Mouse (Mus musculus) midbrain, embryonic 14.5 days (tissue): Measurements from ENCODE around the gene Syt12. TPM values are rescaled to one million over a fixed set of nuclear protein-coding genes. Genes with fewer than 3 reads are reported as not detected.

Source experiments
- ATAC-seq: fragments of 200-750 bp; cut with Nextera tagmentation; 2 replicates; pipeline ENCODE4 v1.8.0; 2017; ENCODE audit warnings: moderate number of reproducible peaks, moderate library complexity; ENCODE audit not compliant: low FRiP score, low TSS enrichment
- DNase-seq: peaks from one replicate; pipeline ENCODE4 v3.0.0-alpha.2; 2015
- H3K27ac ChIP-seq: fragments of 300-500 bp; sonication (generic); replicated peaks from 2 replicates; pipeline ENCODE4 v1.5.1; 2014; ENCODE audit warnings: mild to moderate bottlenecking, low read depth, low read length, moderate library complexity
- H3K27me3 ChIP-seq: fragments of 300-500 bp; sonication (generic); 2 replicates; pipeline ENCODE4 v1.6.1; 2014; ENCODE audit warnings: low read length, control low read depth, mixed read lengths; ENCODE audit not compliant: control insufficient read depth, insufficient read depth
- H3K36me3 ChIP-seq: fragments of 300-500 bp; sonication (generic); 2 replicates; pipeline ENCODE4 v1.6.1; 2014; ENCODE audit warnings: low read length, control low read depth; ENCODE audit not compliant: control insufficient read depth, insufficient read depth
- H3K4me1 ChIP-seq: fragments of 300-500 bp; sonication (generic); 2 replicates; pipeline ENCODE4 v1.6.1; 2014; ENCODE audit warnings: mild to moderate bottlenecking, antibody characterized with exemption, low read length, control low read depth; ENCODE audit not compliant: control insufficient read depth, insufficient read depth
- H3K4me2 ChIP-seq: fragments of 300-500 bp; sonication (generic); 2 replicates; pipeline ENCODE4 v1.6.1; 2014; ENCODE audit warnings: mild to moderate bottlenecking, low read length, moderate library complexity
- H3K4me3 ChIP-seq: fragments of 300-500 bp; sonication (generic); replicated peaks from 2 replicates; pipeline ENCODE4 v1.5.1; 2014; ENCODE audit warnings: low read depth, low read length
- H3K9ac ChIP-seq: fragments of 300-500 bp; sonication (generic); replicated peaks from 2 replicates; pipeline ENCODE4 v1.6.1; 2014; ENCODE audit warnings: mild to moderate bottlenecking, low read length, moderate library complexity
- H3K9me3 ChIP-seq: fragments of 300-500 bp; sonication (generic); 2 replicates; pipeline ENCODE4 v1.6.1; 2016; ENCODE audit warnings: low read length, control low read depth, mixed read lengths; ENCODE audit not compliant: control insufficient read depth
- WGBS: fragments of 180-500 bp; shearing (Covaris S2); extraction: QIAGEN DNeasy Blood & Tissue Kit; methylation state at CpG from one replicate; pipeline ENCODE4 v1.1.7; 2014; 5-methylcytosine and 5-hydroxymethylcytosine counted together
- polyA plus RNA-seq: library from polyadenylated mRNA; unstranded; fragments of >200 nt; fragmentation: Nextera tagmentation; extraction: Ambion mirVana; gene quantifications from 2 replicates; pipeline ENCODE4 v1.2.1, GENCODE M21; 2014

Gene Syt12
- polyA plus RNA-seq, 1 experiment from 2014 or later, result 1.9 TPM

DNA sequence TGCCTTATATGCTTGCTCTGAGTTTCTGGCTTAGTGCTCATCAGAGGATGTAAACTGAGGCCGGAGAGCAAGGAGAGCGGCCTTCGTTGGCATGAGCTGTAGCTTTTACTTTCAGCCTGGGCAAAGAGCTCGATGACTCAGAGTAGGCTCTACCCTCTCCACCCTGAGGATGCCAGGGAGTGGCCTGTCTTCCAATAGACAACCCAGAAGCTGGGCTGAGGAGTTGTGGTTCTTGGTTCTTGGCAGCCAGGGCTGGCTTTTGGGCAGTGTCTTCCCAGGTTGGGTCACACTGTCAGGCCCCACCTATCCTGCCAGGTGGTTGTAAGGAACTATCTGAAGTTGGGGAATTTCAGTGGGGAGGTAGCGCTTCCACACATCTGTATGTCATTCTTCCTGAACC lies 57.5 kb downstream of the Syt12 start:
- no peak overlapping the region for H3K9ac ChIP-seq
- no peak overlapping the region for H3K27ac ChIP-seq
- H3K9me3 ChIP-seq, result no peaks in the 10 kb centered on the region
- 90% methylated on average over 5 of the region's 5 CpGs for WGBS
- no peaks in the 10 kb centered on the region for H3K36me3 ChIP-seq
- H3K4me1 ChIP-seq, result no peaks in the 10 kb centered on the region
- no peak overlapping the region for H3K4me2 ChIP-seq
- ATAC-seq (no peak), DNase-seq (no peak)
- no peaks in the 10 kb centered on the region for H3K27me3 ChIP-seq
- no peak overlapping the region for H3K4me3 ChIP-seq

- Histone ChIP-seq H3K9me3 (no peaks in the 10 kb centered on the region), H3K27me3 (no peaks in the 10 kb centered on the region), H3K9ac (no peak overlapping the region), H3K27ac (no peak overlapping the region), H3K4me1 (no peaks in the 10 kb centered on the region), H3K4me3 (no peak overlapping the region), H3K4me2 (no peak overlapping the region), H3K36me3 (no peaks in the 10 kb centered on the region)
- DNase-seq (no peak), ATAC-seq (no peak)
Measured at GRCm38 (mm10) chr19:4417713-4418112, 59.5 kb downstream of the Syt12 start.

DNA sequence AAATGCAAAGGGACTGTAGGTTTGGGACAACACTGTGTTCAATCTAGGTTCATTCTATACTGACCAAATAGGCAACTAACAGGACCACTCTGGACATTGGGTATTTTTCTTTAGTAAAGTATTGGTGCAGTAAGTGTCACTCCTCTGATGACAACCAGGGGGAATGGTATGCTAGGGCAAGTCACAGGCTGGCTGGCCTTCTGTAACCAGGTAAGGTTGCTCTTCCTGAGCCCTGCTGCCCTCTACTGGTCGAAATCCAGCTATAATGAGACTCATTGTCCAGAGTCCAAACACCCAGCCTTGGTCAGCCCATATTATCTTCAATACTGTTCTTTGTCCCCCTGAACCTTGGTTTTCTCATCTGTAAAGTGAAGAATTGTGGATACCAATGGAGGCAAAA lies 60.1 kb downstream of the Syt12 start:
- Histone ChIP-seq H3K27me3 (no peaks in the 10 kb centered on the region), H3K9me3 (no peaks in the 10 kb centered on the region), H3K27ac (no peak overlapping the region), H3K4me1 (no peaks in the 10 kb centered on the region), H3K4me3 (no peak overlapping the region), H3K36me3 (no peaks in the 10 kb centered on the region), H3K9ac (no peak overlapping the region), H3K4me2 (no peak overlapping the region)
- 0% methylated on average over 1 of the region's 1 CpGs for WGBS
- no peak for ATAC-seq
- peak; percentile 77 for DNase-seq

DNA sequence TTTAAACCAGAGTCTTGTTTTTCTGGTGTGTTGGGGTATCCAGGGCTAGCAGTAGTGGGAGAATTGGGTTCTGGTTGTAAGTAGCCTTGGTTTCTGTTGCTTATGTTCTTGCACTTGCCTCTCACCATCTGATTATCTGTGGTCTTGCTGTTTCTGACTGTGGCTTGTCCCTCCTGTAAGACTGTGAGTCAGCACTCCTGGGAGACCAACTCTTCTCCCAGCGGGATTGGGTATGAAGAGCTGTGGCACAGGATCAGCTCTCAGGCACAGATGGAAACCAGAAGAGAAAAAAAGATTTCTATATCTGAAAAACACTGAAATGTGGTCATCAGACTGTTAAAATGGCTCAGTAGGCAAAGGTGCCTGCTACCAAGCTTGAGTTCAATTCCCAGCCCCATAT lies 62.6 kb downstream of the Syt12 start:
- Histone ChIP-seq H3K36me3 (no peaks in the 10 kb centered on the region), H3K9me3 (no peaks in the 10 kb centered on the region), H3K4me3 (no peak overlapping the region), H3K9ac (no peak overlapping the region), H3K4me1 (no peaks in the 10 kb centered on the region), H3K4me2 (no peak overlapping the region), H3K27ac (no peak overlapping the region), H3K27me3 (no peaks in the 10 kb centered on the region)
- WGBS, result 89% methylated on average over 1 of the region's 1 CpGs
- DNase-seq (no peak), ATAC-seq (no peak)

DNA sequence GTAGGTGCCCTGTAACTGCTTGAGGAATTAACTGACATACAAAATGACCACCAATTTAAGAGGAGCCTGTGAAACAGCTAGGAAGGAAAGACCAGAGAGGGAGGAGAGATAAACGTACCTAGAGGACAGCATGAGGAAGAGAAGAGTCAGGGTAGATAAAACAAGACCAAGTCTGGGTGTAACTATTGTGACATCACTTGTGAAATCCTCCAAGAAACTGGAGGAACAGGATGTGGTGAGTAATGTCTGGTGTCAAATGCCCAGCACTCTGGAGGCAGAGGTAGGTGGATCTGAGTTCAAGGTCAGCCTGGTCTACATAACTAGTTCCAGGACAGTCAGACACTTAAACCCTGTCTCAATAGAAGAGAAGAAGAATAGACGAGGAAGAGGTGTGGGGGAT lies 68.2 kb downstream of the Syt12 start:
- no peaks in the 10 kb centered on the region for H3K9me3 ChIP-seq
- no peaks in the 10 kb centered on the region for H3K27me3 ChIP-seq
- no peak overlapping the region for H3K27ac ChIP-seq
- H3K4me1 ChIP-seq, result no peaks in the 10 kb centered on the region
- DNase-seq, result no peak
- H3K4me2 ChIP-seq, result no peak overlapping the region
- H3K36me3 ChIP-seq, result no peaks in the 10 kb centered on the region
- H3K9ac ChIP-seq, result no peak overlapping the region
- 67% methylated on average over 2 of the region's 2 CpGs for WGBS
- H3K4me3 ChIP-seq, result no peak overlapping the region
- ATAC-seq, result no peak

- H3K27me3 ChIP-seq, result no peaks in the 10 kb centered on the region
- H3K36me3 ChIP-seq, result no peaks in the 10 kb centered on the region
- no peak overlapping the region for H3K9ac ChIP-seq
- no peak overlapping the region for H3K4me3 ChIP-seq
- H3K9me3 ChIP-seq, result no peaks in the 10 kb centered on the region
- no peak for ATAC-seq
- no peak overlapping the region for H3K4me2 ChIP-seq
- no peak for DNase-seq
- 96% methylated on average over 2 of the region's 2 CpGs for WGBS
- no peak overlapping the region for H3K27ac ChIP-seq
- H3K4me1 ChIP-seq, result no peaks in the 10 kb centered on the region
Measured at GRCm38 (mm10) chr19:4404840-4405239, 72.4 kb downstream of the Syt12 start.

- Histone ChIP-seq H3K9me3 (no peaks in the 10 kb centered on the region), H3K27ac (no peak overlapping the region), H3K4me2 (no peak overlapping the region; the same call in 1 of the 2 replicates), H3K4me1 (peaks cover 18% of the 10 kb centered on the region), H3K4me3 (no peak overlapping the region; the same call in 1 of the 2 replicates), H3K9ac (no peak overlapping the region), H3K36me3 (no peaks in the 10 kb centered on the region), H3K27me3 (no peaks in the 10 kb centered on the region)
- 77% methylated on average over 4 of the region's 4 CpGs for WGBS
- ATAC-seq, result no peak
- DNase-seq, result no peak
Measured at GRCm38 (mm10) chr19:4398959-4399358, 78.3 kb downstream of the Syt12 start.

DNA sequence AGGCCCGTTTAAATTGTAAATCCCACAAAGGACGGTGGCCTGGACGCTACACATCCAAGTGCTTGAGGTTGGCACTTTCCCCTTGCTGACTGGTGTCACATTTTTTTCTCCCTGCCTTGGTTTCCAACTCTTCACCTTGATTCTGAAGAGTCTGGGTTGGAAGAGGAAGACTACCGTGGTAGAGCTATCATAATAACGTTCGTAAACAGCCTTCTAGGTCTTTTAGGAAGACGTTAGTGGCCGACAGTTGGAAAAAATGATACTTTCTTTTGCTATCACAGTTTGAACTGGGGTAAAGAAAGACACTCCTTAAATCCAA lies 78.7 kb downstream of the Syt12 start:
- 28% methylated on average over 8 of the region's 8 CpGs for WGBS
- H3K4me2 ChIP-seq, result peak overlapping the region; percentile 90
- no peak for ATAC-seq

GRCm38 (mm10) chr19:4397798-4398629 lies 79.2 kb downstream of the Syt12 start, which contains the start of gene Kdm2a:
Kdm2a (minus strand) TSS chr19:4398285.
- peak; percentile 73 for DNase-seq
- Histone ChIP-seq H3K4me1 (peaks cover 26% of the 10 kb centered on the region), H3K4me3 (peak within 1 kb of the TSS; percentile 99), H3K27me3 (no peaks in the 10 kb centered on the region), H3K9me3 (no peaks in the 10 kb centered on the region), H3K4me2 (peak within 1 kb of the TSS; percentile 90), H3K9ac (peak within 1 kb of the TSS; percentile 73), H3K36me3 (no peaks in the 10 kb centered on the region; the same call in 1 of the 2 replicates), H3K27ac (peak within 1 kb of the TSS; percentile 91)
- WGBS, result 1% methylated on average over 81 of the region's 82 CpGs
- ATAC-seq, result peak; percentile 67

More for the DNA sequence above, 78.7 kb downstream of the Syt12 start:
- Histone ChIP-seq H3K4me3 (peak overlapping the region; percentile 99), H3K27ac (peak overlapping the region; percentile 91; the same call in 1 of the 2 replicates), H3K36me3 (no peaks in the 10 kb centered on the region), H3K9me3 (no peaks in the 10 kb centered on the region), H3K27me3 (no peaks in the 10 kb centered on the region), H3K9ac (peak overlapping the region; percentile 73), H3K4me1 (peaks cover 21% of the 10 kb centered on the region)
- DNase-seq, result no peak
